Mouse (Mus musculus) gastrocnemius, postnatal 10 days (tissue): ENCODE results near the gene Gm17455. TPM values are rescaled to one million over a fixed set of nuclear protein-coding genes. Genes with fewer than 3 reads are reported as not detected.

ENCODE experiments used
- DNase-seq: peaks from one replicate; pipeline ENCODE4 v3.0.0; 2021; ENCODE audit warnings: mixed read lengths
- long read RNA-seq, 2 experiments: library from polyadenylated mRNA; stranded (forward); transcript quantifications; one replicate each; pipeline ENCODE4 v2.0.0; 2021
- total RNA-seq, 2 experiments: library from RNA; stranded (reverse); gene quantifications; 2 replicates each; pipeline ENCODE4 v1.2.3; 2021

The Gm17455 gene
- total RNA-seq: not detected
- long read RNA-seq, experiment 1: 0 reads
- long read RNA-seq, experiment 2: 0 reads

DNA sequence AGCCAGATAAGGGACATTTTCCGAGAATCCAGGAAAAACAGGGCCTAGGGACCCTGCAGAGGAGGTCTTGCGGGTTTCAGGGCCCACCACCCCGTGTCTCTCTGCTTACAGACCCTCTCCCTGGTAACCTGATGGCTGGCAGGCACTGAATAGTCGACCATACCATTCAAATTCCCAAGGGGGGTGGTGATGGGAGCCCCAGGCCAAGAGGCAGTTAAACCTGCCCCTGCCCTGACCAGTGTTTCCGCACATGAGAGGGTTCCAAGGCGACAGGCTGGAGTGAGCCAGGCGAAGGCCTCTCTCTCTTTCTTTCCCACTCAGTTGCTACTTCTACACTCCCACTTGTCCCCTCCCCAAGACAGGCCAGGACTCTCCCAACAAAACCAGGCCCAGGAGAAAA, at the start of gene Gm17455:
TSS of gene Gm17455 (plus strand) at position 278 of the 400 bp plus-strand sequence.
- no peak for DNase-seq

DNA sequence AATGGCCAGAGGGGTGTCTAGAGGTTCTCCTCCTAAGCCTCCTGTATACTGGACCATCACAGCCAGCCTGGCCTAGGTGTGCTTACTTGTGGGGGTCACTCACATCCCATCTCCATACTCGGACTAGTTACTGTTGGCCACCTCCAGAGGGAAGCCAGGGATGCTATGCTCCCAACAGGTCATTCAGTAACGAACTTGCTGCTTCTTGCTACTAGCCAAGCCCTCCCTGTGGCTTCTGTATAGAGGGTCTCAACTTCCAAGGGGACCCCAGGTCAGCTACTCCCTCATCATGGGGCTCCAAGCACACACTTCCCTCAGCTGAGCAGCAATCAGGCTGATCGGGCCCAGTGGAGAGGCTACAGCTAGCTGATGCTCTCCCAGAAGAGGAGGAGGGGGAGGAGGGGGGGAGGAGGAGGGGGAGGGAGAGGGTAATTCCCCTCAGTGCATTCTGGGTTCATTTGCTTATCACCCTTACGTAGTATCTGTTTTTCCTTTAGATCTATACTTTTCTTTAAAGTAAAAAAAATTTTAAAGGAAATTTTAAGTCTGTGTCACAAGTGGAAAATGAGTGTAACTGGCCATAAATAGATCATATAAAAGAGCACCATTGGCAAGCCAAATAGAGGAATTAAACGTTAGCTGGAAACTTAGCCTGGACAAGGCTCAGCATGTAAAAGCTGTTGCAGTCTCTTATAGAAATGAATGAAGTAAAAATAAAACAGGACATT, 49.3 kb upstream of the Gm17455 start:
- no peak for DNase-seq

GRCm38 (mm10) chr10:60350805-60351167, 48.7 kb upstream of the Gm17455 start:
- peak; percentile 94 for DNase-seq

DNA sequence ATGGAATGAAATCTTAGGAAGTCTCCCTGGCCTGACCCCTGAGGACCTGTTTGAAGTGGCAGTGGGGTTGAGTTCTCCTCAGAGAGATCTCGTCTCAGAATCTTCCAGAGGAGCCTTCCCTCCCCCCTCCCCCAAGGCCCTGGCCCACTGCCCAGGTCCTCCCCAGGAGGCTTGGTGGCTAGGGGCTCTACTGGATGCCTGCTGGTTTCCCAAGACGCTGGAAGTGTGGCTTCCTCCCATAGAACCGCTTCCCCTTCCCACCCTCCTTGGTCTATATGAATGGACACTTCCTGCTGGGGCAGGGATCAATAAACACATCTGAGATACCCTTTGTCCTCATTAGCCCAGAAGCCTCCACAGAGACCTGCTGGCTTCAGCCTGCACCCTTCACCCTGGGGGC, 48.3 kb upstream of the Gm17455 start:
- DNase-seq: no peak

DNA sequence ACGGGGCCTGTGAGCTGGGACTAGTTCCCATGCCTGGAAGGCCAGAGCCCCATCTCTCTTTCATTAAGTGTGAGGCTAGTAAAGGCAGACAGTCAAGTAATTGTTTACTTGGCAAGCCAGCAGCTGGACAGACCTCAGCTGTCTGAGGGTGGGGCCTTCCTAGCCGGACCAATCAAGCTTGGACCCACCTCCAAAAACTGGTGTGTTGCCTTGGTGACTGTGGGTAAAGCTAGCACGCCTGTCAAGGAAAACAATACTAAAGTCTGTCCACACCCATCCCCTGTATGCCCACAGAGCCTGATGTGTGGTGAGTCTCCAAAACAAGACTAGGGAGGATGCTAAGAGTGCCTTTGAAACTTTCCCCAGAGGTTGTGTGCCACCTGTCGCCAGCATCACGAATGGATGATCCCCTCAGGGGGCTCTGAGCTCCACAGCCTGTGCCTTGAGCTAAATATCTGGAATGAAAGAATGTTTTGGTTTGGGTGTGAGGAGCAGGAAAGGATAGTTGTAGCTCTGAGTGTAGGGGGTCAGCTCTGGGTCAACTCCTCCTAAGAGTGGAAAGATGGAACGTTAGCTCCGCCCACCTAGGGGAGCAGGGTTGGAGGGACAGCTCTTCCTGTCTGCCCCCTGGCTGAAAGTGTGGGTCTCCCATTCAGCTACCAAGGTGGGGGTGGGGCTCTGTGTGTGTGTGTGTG, 47.6 kb upstream of the Gm17455 start:
- peak; percentile 49 for DNase-seq

DNA sequence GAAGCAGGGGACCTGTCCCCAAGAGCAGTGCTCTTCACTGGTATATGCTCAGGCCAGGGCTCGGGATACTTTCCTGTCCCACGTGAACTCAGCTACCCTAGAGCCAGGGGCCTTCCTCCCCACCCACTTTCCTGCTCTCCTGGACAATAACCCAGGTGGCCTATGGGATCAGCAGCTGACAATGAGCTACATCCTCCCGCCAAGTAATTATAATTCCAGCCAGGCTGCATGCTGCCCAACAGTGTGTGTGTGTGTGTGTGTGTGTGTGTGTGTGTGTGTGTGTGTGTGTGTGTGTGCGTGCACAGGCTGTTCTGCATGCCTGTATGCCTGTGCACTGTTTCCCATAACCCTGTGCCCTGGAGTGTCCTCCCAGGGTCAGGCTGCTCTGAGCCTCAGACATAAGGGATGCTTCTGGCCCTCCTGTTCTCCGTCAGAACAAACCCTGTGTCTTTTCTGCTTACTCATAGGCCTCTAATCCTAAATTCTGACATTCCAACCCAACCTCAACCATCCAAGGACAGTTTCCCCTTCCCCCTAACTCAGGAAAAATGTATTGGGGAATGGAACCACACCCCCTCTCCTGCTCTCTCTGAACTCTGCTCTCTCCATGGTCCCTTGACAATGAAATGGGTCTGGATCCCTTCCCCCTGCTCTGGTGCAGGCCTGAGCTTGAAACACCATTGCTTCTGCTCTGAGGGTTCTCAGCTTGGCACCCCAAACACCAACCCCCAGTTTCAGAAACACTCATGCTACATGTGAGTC, 46.1 kb upstream of the Gm17455 start:
- DNase-seq: no peak

- no peak for DNase-seq
These were observed 45.6 kb upstream of the Gm17455 start for GRCm38 (mm10) chr10:60354003-60354325.

DNA sequence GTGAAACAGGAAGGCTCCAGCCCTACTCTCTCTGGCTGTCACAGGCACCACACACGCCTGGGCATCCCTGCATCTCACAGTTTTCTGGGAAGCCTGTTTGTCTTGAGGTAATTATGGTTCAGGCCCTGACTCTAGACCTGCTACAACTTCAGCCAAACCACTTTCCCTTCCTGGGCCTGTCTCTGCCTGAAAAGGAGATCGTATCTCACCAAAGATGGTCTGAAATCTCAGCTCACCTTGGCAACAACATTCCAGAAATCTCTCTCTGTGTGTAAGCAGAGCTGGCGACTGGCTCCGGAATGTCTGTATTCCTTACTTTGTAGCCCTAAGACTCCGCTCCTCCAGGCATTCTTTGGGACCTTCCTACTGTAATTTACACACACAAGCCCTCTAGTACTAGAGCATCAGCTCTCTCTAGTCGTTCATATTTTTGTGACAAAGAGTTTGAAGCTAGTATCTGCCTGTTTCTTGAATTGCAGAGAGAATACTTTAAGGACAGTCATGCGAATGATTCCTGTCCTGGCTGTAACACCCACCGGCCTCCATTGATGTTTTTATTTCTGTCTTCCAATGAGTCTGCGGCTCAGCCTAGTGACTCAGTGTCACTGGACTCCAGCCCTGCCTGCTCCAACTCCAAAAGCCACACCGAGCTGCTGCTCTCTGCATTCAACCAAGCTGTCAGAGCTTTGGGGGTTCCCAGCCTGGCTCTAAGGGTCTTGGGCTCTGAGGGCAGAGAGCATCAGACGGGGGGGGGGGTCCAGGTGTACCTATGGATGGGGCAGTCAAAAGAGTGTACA, 44.4 kb upstream of the Gm17455 start:
- no peak for DNase-seq

GRCm38 (mm10) chr10:60357441-60357840, 42.1 kb upstream of the Gm17455 start:
- DNase-seq: peak; percentile 65

DNA sequence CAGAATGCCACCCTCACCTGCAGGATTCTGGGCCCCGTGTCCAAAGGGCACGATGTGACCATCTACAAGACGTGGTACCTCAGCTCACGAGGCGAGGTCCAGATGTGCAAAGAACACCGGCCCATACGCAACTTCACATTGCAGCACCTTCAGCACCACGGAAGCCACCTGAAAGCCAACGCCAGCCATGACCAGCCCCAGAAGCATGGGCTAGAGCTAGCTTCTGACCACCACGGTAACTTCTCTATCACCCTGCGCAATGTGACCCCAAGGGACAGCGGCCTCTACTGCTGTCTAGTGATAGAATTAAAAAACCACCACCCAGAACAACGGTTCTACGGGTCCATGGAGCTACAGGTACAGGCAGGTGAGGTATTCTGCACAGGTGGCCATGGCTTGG, 41.6 kb upstream of the Gm17455 start:
- no peak for DNase-seq

- no peak for DNase-seq
These were observed 40.8 kb upstream of the Gm17455 start for GRCm38 (mm10) chr10:60358776-60359175.

- DNase-seq: no peak
These were observed 37.8 kb upstream of the Gm17455 start for GRCm38 (mm10) chr10:60361615-60362309.

DNA sequence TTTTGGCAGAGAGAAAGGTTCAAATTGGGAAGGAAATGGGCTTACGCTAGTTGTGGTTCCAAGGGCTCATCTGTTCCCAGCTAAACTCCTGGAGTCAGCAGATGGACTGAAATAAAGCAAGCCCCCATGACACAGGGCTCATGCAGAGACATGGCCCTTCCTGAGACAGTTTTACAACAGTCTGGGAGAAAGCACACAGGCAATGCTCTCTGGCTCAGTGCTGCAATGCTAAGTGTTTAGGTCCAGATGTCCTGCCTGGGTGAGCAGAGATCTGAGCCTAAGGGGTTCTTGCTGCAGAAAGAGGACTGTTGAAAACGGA, 37.3 kb upstream of the Gm17455 start:
- no peak for DNase-seq

GRCm38 (mm10) chr10:60363426-60363825, 36.1 kb upstream of the Gm17455 start:
- no peak for DNase-seq

DNA sequence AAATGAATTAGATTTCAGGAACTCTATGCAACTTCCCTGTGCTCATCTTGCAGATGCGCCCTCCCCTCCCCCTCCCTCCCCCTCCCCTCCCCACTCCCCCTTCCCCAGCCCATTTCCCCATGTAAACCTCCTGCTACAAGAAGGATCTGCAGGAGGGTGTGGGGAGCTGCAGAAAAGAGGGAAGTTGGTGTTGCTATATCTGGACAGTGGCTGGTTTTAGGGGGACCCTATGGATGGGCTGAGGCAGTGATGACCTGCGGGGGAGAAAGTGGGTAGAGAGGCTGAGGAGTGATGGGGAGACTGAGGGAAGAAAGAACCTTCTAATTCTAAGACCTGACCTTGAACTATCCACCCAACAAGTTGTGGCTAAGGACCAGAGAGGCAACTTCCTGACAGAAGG, 32.4 kb upstream of the Gm17455 start:
- DNase-seq: no peak

- no peak for DNase-seq
These were observed 31.6 kb upstream of the Gm17455 start for GRCm38 (mm10) chr10:60367904-60368303.

- DNase-seq: no peak
These were observed 30.1 kb upstream of the Gm17455 start for GRCm38 (mm10) chr10:60369405-60369804.

- no peak for DNase-seq
These were observed 29.4 kb upstream of the Gm17455 start for GRCm38 (mm10) chr10:60370098-60370497.

DNA sequence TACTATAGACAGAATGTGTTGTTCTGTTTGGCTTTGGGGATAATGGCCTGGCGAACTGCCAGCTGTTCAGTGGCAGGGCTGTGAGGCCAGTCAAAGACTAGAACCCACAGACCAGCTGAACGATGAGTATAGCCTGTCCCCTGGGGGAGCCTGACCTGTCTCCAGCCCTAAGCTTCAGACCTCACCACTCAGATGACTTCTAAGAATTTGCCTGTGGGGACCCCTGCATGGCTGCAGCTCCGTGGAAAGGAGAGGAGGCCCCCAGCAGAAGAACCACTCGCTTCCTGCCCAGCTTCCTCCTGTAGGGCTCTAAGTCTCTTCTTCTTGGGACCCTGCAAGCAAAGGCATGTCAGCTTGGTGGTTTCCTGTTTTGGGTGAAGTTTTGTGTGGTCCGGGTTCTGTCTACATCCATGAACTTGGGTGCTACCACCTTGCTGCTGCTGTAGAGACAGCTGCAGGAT, 28.9 kb upstream of the Gm17455 start:
- DNase-seq: no peak

DNA sequence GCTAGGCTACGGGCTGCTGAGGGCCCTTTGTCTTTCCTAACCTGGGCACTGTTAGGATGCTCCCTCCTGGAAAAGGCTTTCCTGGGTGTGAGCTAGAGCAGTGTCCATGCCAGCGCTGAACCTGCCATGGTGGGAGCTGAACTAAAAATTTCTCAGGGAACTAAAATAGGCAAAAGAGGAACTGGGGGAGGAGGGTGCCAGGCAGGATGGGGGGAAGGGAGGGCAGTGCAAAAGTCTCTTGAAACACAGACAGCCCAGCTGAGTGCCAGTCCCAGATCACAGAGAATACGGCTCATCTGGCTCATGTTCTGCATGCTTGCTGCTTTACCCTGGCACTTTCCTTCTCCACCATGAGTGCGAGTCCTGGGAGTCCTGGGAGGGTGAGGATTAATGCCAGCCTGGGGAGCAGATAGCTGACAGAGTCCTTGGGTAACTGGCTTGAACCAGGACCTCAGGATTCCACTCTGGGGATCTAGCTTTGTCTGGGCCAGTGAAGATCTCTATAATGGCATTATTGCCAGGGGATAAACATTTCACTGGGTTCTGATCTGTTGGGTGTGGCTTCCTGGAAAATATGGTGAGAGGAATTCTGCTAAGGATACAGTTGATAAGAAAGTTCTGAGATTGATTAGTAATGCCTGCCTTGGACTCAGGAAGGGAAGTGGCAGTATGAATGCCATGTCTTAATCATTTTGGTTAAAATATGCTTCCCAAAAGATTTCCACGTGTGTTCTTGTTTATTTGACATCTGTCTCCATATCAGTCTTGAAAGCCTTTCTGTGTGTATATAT, 27.7 kb upstream of the Gm17455 start:
- no peak for DNase-seq

DNA sequence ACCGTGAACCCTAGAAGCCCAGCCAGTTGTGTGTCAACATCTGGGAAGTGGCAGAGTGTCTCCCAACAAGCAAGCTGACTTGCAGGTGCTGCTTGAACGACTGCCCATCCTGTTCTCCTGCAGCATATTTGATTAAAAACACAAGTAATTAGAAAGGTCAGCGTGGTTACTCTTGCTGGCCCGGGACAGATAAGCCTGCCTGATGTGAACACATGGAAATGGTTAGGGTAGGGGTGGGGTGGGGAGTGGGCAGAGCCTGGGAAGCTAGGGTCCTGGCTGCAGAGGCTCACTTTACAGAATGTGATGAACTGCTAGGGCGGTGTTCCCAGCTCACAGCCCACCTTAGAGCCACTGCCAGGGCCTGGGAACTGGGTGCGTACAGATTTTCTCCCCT, 26.0 kb upstream of the Gm17455 start:
- DNase-seq: no peak
